Mouse (Mus musculus) MEL (cell line): ENCODE measurements around the gene Catip. TPM values are rescaled to one million over a fixed set of nuclear protein-coding genes. Genes with fewer than 3 reads are reported as not detected.

ENCODE experiments used
- DNase-seq: peaks from one replicate; pipeline ENCODE4 v3.0.0; 2011; ENCODE audit warnings: low read depth, low spot score
- H3K27ac ChIP-seq: 2 replicates; pipeline ENCODE4 v1.5.1; 2012; ENCODE audit warnings: low read depth, mild to moderate bottlenecking, control low read depth, low read length, moderate library complexity; ENCODE audit not compliant: control insufficient read depth
- H3K27me3 ChIP-seq, 2 experiments: fragments of 150-350 bp in 1 of 2; sonication (generic) in 1 of 2; 2 replicates each; pipeline ENCODE4 v1.6.1; 2012; ENCODE audit warnings: low read length in 2 of 2, mild to moderate bottlenecking in 2 of 2, improper control_type of control experiment in 1 of 2, moderate library complexity in 1 of 2; ENCODE audit not compliant: insufficient read depth in 2 of 2, control insufficient read depth in 1 of 2
- H3K36me3 ChIP-seq, 2 experiments: 2 replicates each; pipeline ENCODE4 v1.6.1; 2012 to 2014; ENCODE audit warnings: low read length in 2 of 2, improper control_type of control experiment in 1 of 2, inconsistent platforms in 1 of 2, mild to moderate bottlenecking in 1 of 2; ENCODE audit not compliant: insufficient read depth in 2 of 2, control insufficient read depth in 1 of 2
- H3K4me1 ChIP-seq, 2 experiments: fragments of 150-350 bp in 1 of 2; sonication (generic) in 1 of 2; 2 replicates each; pipeline ENCODE4 v1.6.1; 2012; ENCODE audit warnings: low read length in 2 of 2, improper control_type of control experiment in 1 of 2, mild to moderate bottlenecking in 1 of 2; ENCODE audit not compliant: insufficient read depth in 2 of 2, control insufficient read depth in 1 of 2
- H3K4me3 ChIP-seq, 2 experiments: fragments of 150-350 bp in 1 of 2; sonication (generic) in 1 of 2; 2 replicates each; pipeline ENCODE4 v1.5.1; 2012; ENCODE audit warnings: low read depth in 2 of 2, low read length in 2 of 2, mild to moderate bottlenecking in 2 of 2, moderate library complexity in 2 of 2, control low read depth in 1 of 2, improper control_type of control experiment in 1 of 2; ENCODE audit not compliant: control insufficient read depth in 1 of 2, insufficient read depth in 1 of 2
- H3K79me2 ChIP-seq: 2 replicates; pipeline ENCODE4 v1.6.1; 2012; ENCODE audit warnings: mild to moderate bottlenecking, low read length, moderate library complexity; ENCODE audit not compliant: control insufficient read depth, poor library complexity, insufficient read depth
- H3K9ac ChIP-seq: 2 replicates; pipeline ENCODE4 v1.6.1; 2012; ENCODE audit warnings: low read depth, mild to moderate bottlenecking, control low read depth, low read length, moderate library complexity; ENCODE audit not compliant: control insufficient read depth, poor library complexity, severe bottlenecking
- H3K9me3 ChIP-seq: fragments of 150-350 bp; sonication (generic); replicated peaks from 2 replicates; pipeline ENCODE4 v1.6.1; 2012; ENCODE audit warnings: mild to moderate bottlenecking, low read length, improper control_type of control experiment, moderate library complexity; ENCODE audit not compliant: insufficient read depth
- CHD1 ChIP-seq: IDR thresholded peaks from 2 replicates; pipeline ENCODE4 v1.6.1; 2012; ENCODE audit warnings: low read depth, mild to moderate bottlenecking, inconsistent platforms, low read length, improper control_type of control experiment
- CHD2 ChIP-seq: IDR thresholded peaks from 2 replicates; pipeline ENCODE4 v1.6.1; 2011; ENCODE audit warnings: low read length, improper control_type of control experiment
- CTCF ChIP-seq, 3 experiments: IDR thresholded peaks in 2 of 3; conservative IDR thresholded peaks in 1 of 3; 2 replicates each; pipeline ENCODE4 v1.5.1; 2011 to 2012; ENCODE audit warnings: low read length in 3 of 3, low read depth in 2 of 3, mild to moderate bottlenecking in 2 of 3, improper control_type of control experiment in 1 of 3, inconsistent platforms in 1 of 3, mixed read lengths in 1 of 3, moderate library complexity in 1 of 3; ENCODE audit not compliant: control insufficient read depth in 1 of 3, insufficient read depth in 1 of 3, poor library complexity in 1 of 3, severe bottlenecking in 1 of 3
- E2F4 ChIP-seq: IDR thresholded peaks from 2 replicates; pipeline ENCODE4 v1.6.1; 2011; ENCODE audit warnings: low read depth, low read length, improper control_type of control experiment, borderline replicate concordance
- ELF1 ChIP-seq: IDR thresholded peaks from 2 replicates; pipeline ENCODE4 v1.6.1; 2014; ENCODE audit warnings: low read depth, mild to moderate bottlenecking, inconsistent platforms, low read length, improper control_type of control experiment, moderate library complexity
- EP300 ChIP-seq, 2 experiments: IDR thresholded peaks; 2 replicates each; pipeline ENCODE4 v1.6.1; 2011; ENCODE audit warnings: improper control_type of control experiment in 2 of 2, low read length in 2 of 2, low read depth in 1 of 2, mild to moderate bottlenecking in 1 of 2
- ETS1 ChIP-seq: IDR thresholded peaks from 2 replicates; pipeline ENCODE4 v1.6.1; 2012; ENCODE audit warnings: low read depth, mild to moderate bottlenecking, inconsistent platforms, low read length, improper control_type of control experiment, moderate library complexity
- GABPA ChIP-seq: IDR thresholded peaks from 2 replicates; pipeline ENCODE4 v1.6.1; 2012; ENCODE audit warnings: low read depth, mild to moderate bottlenecking, inconsistent platforms, low read length, improper control_type of control experiment, moderate library complexity
- GATA1 ChIP-seq: IDR thresholded peaks from 2 replicates; pipeline ENCODE4 v1.6.1; 2011; ENCODE audit warnings: low read depth, low read length, improper control_type of control experiment
- HCFC1 ChIP-seq: IDR thresholded peaks from 2 replicates; pipeline ENCODE4 v1.6.1; 2012; ENCODE audit warnings: low read depth, mild to moderate bottlenecking, inconsistent platforms, low read length, improper control_type of control experiment, moderate library complexity
- JUND ChIP-seq: IDR thresholded peaks from 2 replicates; pipeline ENCODE4 v1.6.1; 2011; ENCODE audit warnings: low read depth, mild to moderate bottlenecking, improper control_type of control experiment, low read length
- MAFK ChIP-seq: IDR thresholded peaks from 2 replicates; pipeline ENCODE4 v1.6.1; 2011; ENCODE audit warnings: low read depth, mild to moderate bottlenecking, low read length, improper control_type of control experiment, borderline replicate concordance
- MAX ChIP-seq: IDR thresholded peaks from 2 replicates; pipeline ENCODE4 v1.6.1; 2011; ENCODE audit warnings: low read length, improper control_type of control experiment
- MAZ ChIP-seq: IDR thresholded peaks from 2 replicates; pipeline ENCODE4 v1.6.1; 2012; ENCODE audit warnings: low read depth, mild to moderate bottlenecking, inconsistent platforms, low read length, improper control_type of control experiment
- MEF2A ChIP-seq: IDR thresholded peaks from 2 replicates; pipeline ENCODE4 v1.6.1; 2014; ENCODE audit warnings: low read depth, mild to moderate bottlenecking, inconsistent platforms, low read length, improper control_type of control experiment; ENCODE audit not compliant: poor library complexity, insufficient replicate concordance, severe bottlenecking; ENCODE audit errors: extremely low read depth
- MXI1 ChIP-seq: IDR thresholded peaks from 2 replicates; pipeline ENCODE4 v1.6.1; 2011; ENCODE audit warnings: mild to moderate bottlenecking, low read depth, low read length, improper control_type of control experiment
- MYC ChIP-seq: IDR thresholded peaks from 2 replicates; pipeline ENCODE4 v1.6.1; 2011; ENCODE audit warnings: low read depth, mild to moderate bottlenecking, low read length, improper control_type of control experiment, moderate library complexity
- NELFE ChIP-seq: IDR thresholded peaks from 2 replicates; pipeline ENCODE4 v1.6.1; 2011; ENCODE audit warnings: low read depth, low read length, improper control_type of control experiment
- NRF1 ChIP-seq: IDR thresholded peaks from 2 replicates; pipeline ENCODE4 v1.6.1; 2014; ENCODE audit warnings: low read depth, mild to moderate bottlenecking, inconsistent platforms, low read length, improper control_type of control experiment, moderate library complexity; ENCODE audit not compliant: poor library complexity, insufficient read depth, severe bottlenecking
- POLR2A ChIP-seq, 2 experiments: IDR thresholded peaks; 2 replicates each; pipeline ENCODE4 v1.6.1; 2011 to 2012; ENCODE audit warnings: low read length in 2 of 2, mild to moderate bottlenecking in 2 of 2, control low read depth in 1 of 2, improper control_type of control experiment in 1 of 2, low read depth in 1 of 2, moderate library complexity in 1 of 2; ENCODE audit not compliant: control insufficient read depth in 1 of 2, insufficient read depth in 1 of 2, poor library complexity in 1 of 2
- POLR2AphosphoS2 ChIP-seq: IDR thresholded peaks from 2 replicates; pipeline ENCODE4 v1.6.1; 2011; ENCODE audit warnings: low read length, improper control_type of control experiment
- POLR2AphosphoS5 ChIP-seq: IDR thresholded peaks from 2 replicates; pipeline ENCODE4 v1.6.1; 2012; ENCODE audit warnings: low read depth, borderline replicate concordance, mild to moderate bottlenecking, inconsistent platforms, low read length, moderate library complexity, mixed read lengths
- RAD21 ChIP-seq: IDR thresholded peaks from 2 replicates; pipeline ENCODE4 v1.6.1; 2011; ENCODE audit warnings: mild to moderate bottlenecking, low read depth, low read length, improper control_type of control experiment
- RCOR1 ChIP-seq: IDR thresholded peaks from 2 replicates; pipeline ENCODE4 v1.6.1; 2012; ENCODE audit warnings: low read depth, mild to moderate bottlenecking, inconsistent platforms, low read length, improper control_type of control experiment
- SIN3A ChIP-seq: IDR thresholded peaks from 2 replicates; pipeline ENCODE4 v1.6.1; 2012; ENCODE audit warnings: low read length, improper control_type of control experiment, inconsistent platforms
- UBTF ChIP-seq: IDR thresholded peaks from 2 replicates; pipeline ENCODE4 v1.6.1; 2012; ENCODE audit warnings: low read depth, mild to moderate bottlenecking, inconsistent platforms, low read length, improper control_type of control experiment, moderate library complexity, borderline replicate concordance; ENCODE audit not compliant: insufficient read depth
- USF1 ChIP-seq: IDR thresholded peaks from 2 replicates; pipeline ENCODE4 v1.6.1; 2014; ENCODE audit warnings: low read depth, mild to moderate bottlenecking, inconsistent platforms, low read length, improper control_type of control experiment, moderate library complexity
- ZMIZ1 ChIP-seq: IDR thresholded peaks from 2 replicates; pipeline ENCODE4 v1.6.1; 2012; ENCODE audit warnings: low read depth, mild to moderate bottlenecking, inconsistent platforms, low read length, improper control_type of control experiment, moderate library complexity
- ZNF384 ChIP-seq: IDR thresholded peaks from 2 replicates; pipeline ENCODE4 v1.6.1; 2012; ENCODE audit warnings: low read depth, mild to moderate bottlenecking, inconsistent platforms, low read length, improper control_type of control experiment
- polyA plus RNA-seq, 2 experiments: library from polyadenylated mRNA; stranded (reverse) in 1 of 2; unstranded in 1 of 2; fragments of >175 nt in 1 of 2; fragments of >200 nt in 1 of 2; gene quantifications; 2 replicates each; pipeline versions ENCODE4 v1.2.1 to v1.2.4; 2012; ENCODE audit warnings: low replicate concordance in 2 of 2, low read depth in 1 of 2; ENCODE audit not compliant: insufficient read length in 2 of 2, insufficient read depth in 1 of 2, missing spikeins in 1 of 2
- total RNA-seq: library from RNA; depleted of rRNA; stranded (reverse); fragments of 300-350 nt; gene quantifications from 2 replicates; pipeline ENCODE4 v1.2.3, GENCODE M21; 2012

Catip gene
- total and polyA plus RNA-seq, 3 experiments, result 0.08 TPM; not detected in 1

GRCm38 (mm10) chr1:74390287-74390906, 28.5 kb downstream of the Catip start (continued):
- TF ChIP-seq CHD1 (no peak), MAFK (peak; percentile 87; the same call in 1 of the 2 replicates), MYC (no peak), CHD2 (no peak), CTCF (IDR thresholded peaks at IDR 0.05 in 2 of 3, conservative IDR thresholded peaks at IDR 0.05 in 1 of 3; ENCODE audit: control insufficient read depth in 1 of 3, insufficient read depth in 1 of 3, low read depth in 2 of 3, low read length in 3 of 3, poor library complexity in 1 of 3, severe bottlenecking in 1 of 3) (peak; percentile 84 to 93 (median 87)), POLR2AphosphoS2 (no peak), JUND (no peak), ZNF384 (no peak), MAX (no peak), GATA1 (no peak), NELFE (peak; percentile 14), GABPA (no peak), MEF2A (no peak), E2F4 (no peak), EP300 (IDR thresholded peaks at IDR 0.05; ENCODE audit: low read depth in 1 of 2, low read length in 2 of 2) (no peak), MXI1 (no peak), ZMIZ1 (0 out of 2 replicates have a peak, but pooled peaks have one; percentile 18), MAZ (no peak)

GRCm38 (mm10) chr1:74390924-74391748, 29.2 kb downstream of the Catip start, which contains the start of gene Ctdsp1:
Gene Ctdsp1 (plus strand): TSS chr1:74391509.
- Histone ChIP-seq H3K9ac (peak within 1 kb of the TSS; percentile 98), H3K9me3 (no peaks in the 10 kb centered on the region), H3K27me3 (no peaks in the 10 kb centered on the region), H3K4me3 (peak within 1 kb of the TSS; percentile 78 to 85), H3K36me3 (peaks cover 0 to 10% of the 10 kb centered on the region in 2 experiments; a peak in 2 of 4 replicates), H3K27ac (peak within 1 kb of the TSS; percentile 79), H3K79me2 (peaks cover 14% of the 10 kb centered on the region), H3K4me1 (peaks cover 0 to 12% of the 10 kb centered on the region in 2 experiments; a peak in 3 of 4 replicates)
- peak; percentile 93 for DNase-seq
- TF ChIP-seq ELF1 (0 out of 2 replicates have a peak, but pooled peaks have one; percentile 44), ZMIZ1 (0 out of 2 replicates have a peak, but pooled peaks have one; percentile 12), NRF1 (peak; percentile 71), CHD2 (no peak), GABPA (no peak), MEF2A (no peak), CTCF (IDR thresholded peaks at IDR 0.05 in 2 of 3, conservative IDR thresholded peaks at IDR 0.05 in 1 of 3; ENCODE audit: control insufficient read depth in 1 of 3, insufficient read depth in 1 of 3, low read depth in 2 of 3, low read length in 3 of 3, poor library complexity in 1 of 3, severe bottlenecking in 1 of 3) (peak; percentile 11 to 55 (median 46)), CHD1 (no peak; the same call in 1 of the 2 replicates), RCOR1 (peak; percentile 43), NELFE (0 out of 2 replicates have a peak, but pooled peaks have one; percentile 45), ETS1 (peak; percentile 4; the same call in 1 of the 2 replicates), ZNF384 (no peak; the same call in 1 of the 2 replicates), POLR2AphosphoS5 (no peak), USF1 (no peak), POLR2A (IDR thresholded peaks at IDR 0.05; ENCODE audit: control insufficient read depth in 1 of 2, insufficient read depth in 1 of 2, low read depth in 1 of 2, low read length in 2 of 2, poor library complexity in 1 of 2) (peak in 1 of 2 experiments; percentile 52; a peak in 3 of 4 replicates), EP300 (IDR thresholded peaks at IDR 0.05; ENCODE audit: low read depth in 1 of 2, low read length in 2 of 2) (peak in 1 of 2 experiments; percentile 21; a peak in 1 of 4 replicates), JUND (no peak), UBTF (0 out of 2 replicates have a peak, but pooled peaks have one; percentile 46), RAD21 (peak; percentile 20), POLR2AphosphoS2 (no peak), SIN3A (peak; percentile 98), HCFC1 (peak; percentile 79)
